In the genomic region with DNA sequence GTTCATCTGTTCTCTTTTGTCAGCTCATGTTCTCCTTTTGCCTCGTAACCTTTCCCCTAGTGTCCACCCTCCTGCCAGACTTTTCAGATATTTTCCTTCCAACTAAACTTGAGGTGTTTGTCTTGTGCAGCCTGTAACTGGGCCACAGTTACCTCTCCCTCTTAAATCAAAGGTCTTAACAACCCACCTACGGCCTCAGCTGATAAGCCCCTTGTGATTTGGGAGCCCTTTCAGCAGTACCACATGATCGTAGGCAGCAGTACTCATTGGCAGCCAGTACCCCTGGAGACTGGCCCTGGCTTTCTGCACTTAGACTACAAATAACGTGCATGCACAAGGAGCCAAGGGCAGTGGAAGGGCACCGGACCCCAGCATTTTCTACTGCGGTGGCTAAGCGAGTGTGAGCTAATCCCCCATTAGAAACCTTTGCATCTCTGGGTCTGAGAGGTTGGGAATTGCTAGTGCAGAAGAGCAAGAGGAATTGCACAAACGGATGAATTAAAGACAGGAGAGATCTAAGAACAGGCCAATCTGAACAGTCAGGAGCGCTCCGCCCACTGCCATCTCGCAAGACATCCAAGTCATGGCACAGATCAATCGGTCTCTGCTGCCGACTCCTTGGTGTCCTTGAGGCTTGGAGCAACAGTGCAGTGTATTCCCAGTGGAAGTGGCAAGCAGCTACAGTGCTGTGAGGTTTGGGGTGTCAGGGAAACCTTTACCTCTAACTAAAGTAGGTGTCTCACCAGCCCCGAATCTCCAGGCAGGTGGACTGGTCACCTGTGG, we compare ENCODE assay signal across 13 mouse cellular contexts. TPM values are rescaled to one million over a fixed set of nuclear protein-coding genes. Genes with fewer than 3 reads are reported as not detected.
DNase-seq lines count a peak whose midpoint lies in the region; ATAC-seq and TF ChIP-seq lines count a peak whose summit lies in the region.
"Had no signal": no experiment of that assay in that cellular context is flagged by ENCODE, and none has a peak within 500 bp of the region (broad histone marks: within the 10 kb centered on the region; RNA-seq: fewer than 3 reads in every experiment).

No protein-coding gene starts in this region.

- H3K36me3 ChIP-seq in liver, adult 2 months (ENCODE audit: control insufficient read depth, insufficient read depth, low read length), result peaks cover 19% of the 10 kb centered on the region; the same call in 1 of the 2 replicates
- H3K36me3 ChIP-seq in heart, embryonic 12.5 days, result peaks cover 33% of the 10 kb centered on the region

- intact Hi-C loops in gastrocnemius, adult 2 months (cut with DNase I), result no loop called here
- intact Hi-C loops in gastrocnemius, postnatal 14 days (cut with DNase I; ENCODE audit: low total_unique reads), result no loop called here

- no peak for TF ChIP-seq CTCF in gastrocnemius, adult 2 months (IDR thresholded peaks at IDR 0.05)
- no peak for TF ChIP-seq CTCF in liver, adult 2 months (IDR thresholded peaks at IDR 0.05; ENCODE audit: low read depth, low read length)

- H3K4me1 ChIP-seq in liver, adult 2 months (ENCODE audit: control insufficient read depth, insufficient read depth, low read length), result peaks cover 6% of the 10 kb centered on the region
- peaks cover 28% of the 10 kb centered on the region for H3K4me1 ChIP-seq in heart, embryonic 12.5 days (replicated peaks)

- no peaks in the 10 kb centered on the region for H3K27me3 ChIP-seq in liver, adult 2 months (ENCODE audit: control insufficient read depth, insufficient read depth, low read length)
- H3K27me3 ChIP-seq in heart, embryonic 12.5 days (replicated peaks), result no peaks in the 10 kb centered on the region

- peak overlapping the region; percentile 97 for H3K4me3 ChIP-seq in gastrocnemius, adult 2 months
- H3K4me3 ChIP-seq in liver, adult 2 months (ENCODE audit: insufficient read depth, low read depth, low read length), result no peak overlapping the region; the same call in 1 of the 2 replicates
- H3K4me3 ChIP-seq in heart, embryonic 12.5 days, result no peak overlapping the region; the same call in 1 of the 2 replicates
- H3K4me3 ChIP-seq: limb, embryonic 10.5 days had no signal

- H3K9me3 ChIP-seq in heart, embryonic 12.5 days (replicated peaks), result no peaks in the 10 kb centered on the region
- H3K9me3 ChIP-seq: limb, embryonic 10.5 days had no signal

- peak overlapping the region; percentile 42 for H3K4me2 ChIP-seq in heart, embryonic 12.5 days

- H3K79me2 ChIP-seq in liver, adult 2 months (ENCODE audit: control insufficient read depth, insufficient read depth, low read length), result peaks cover 17% of the 10 kb centered on the region; the same call in 1 of the 2 replicates

- WGBS in liver, adult 2 months, result 38% methylated on average over 14 of the region's 14 CpGs
- WGBS in heart, embryonic 12.5 days, result 61% methylated on average over 14 of the region's 14 CpGs

- H3K27ac ChIP-seq in gastrocnemius, adult 2 months, result peak overlapping the region; percentile 97
- peak overlapping the region; percentile 90 for H3K27ac ChIP-seq in liver, adult 2 months (replicated peaks; ENCODE audit: insufficient read depth, low read depth, low read length)
- H3K27ac ChIP-seq in heart, embryonic 12.5 days (ENCODE audit: poor library complexity, severe bottlenecking), result peak overlapping the region; percentile 88
- H3K27ac ChIP-seq: kidney, postnatal 0 days; limb, embryonic 10.5 days had no signal

- H3K9ac ChIP-seq in liver, adult 2 months (ENCODE audit: low read depth, low read length), result peak overlapping the region; percentile 19
- H3K9ac ChIP-seq in heart, embryonic 12.5 days, result peak overlapping the region; percentile 47

- TF ChIP-seq POLR2A in liver, adult 2 months (IDR thresholded peaks at IDR 0.05; ENCODE audit: extremely low read depth, insufficient read depth, low read length), result no peak

- ATAC-seq in heart, embryonic 12.5 days (ENCODE audit: insufficient number of reproducible peaks, low FRiP score), result no peak
- ATAC-seq: forebrain, embryonic 14.5 days had no signal

- peak; percentile 73 for DNase-seq in gastrocnemius, adult 2 months
- no peak for DNase-seq in gastrocnemius, postnatal 14 days
- DNase-seq in liver, adult 2 months (ENCODE audit: extremely low read depth, low read depth, low spot score), result peak; percentile 89
- DNase-seq in liver, result no peak
- DNase-seq in skeletal muscle tissue, adult 2 months (ENCODE audit: low read depth, low spot score), result peak; percentile 56
- no peak for DNase-seq in ovary, adult 18-20 months (ENCODE audit: low spot score)
- DNase-seq in left cerebral cortex, adult 18-20 months (ENCODE audit: low spot score in 2 of 2), result no peak
- DNase-seq: embryo, embryonic 11 days; lung, postnatal 4 days had no signal

RNA-seq across cellular contexts. Expression of a gene that starts 3.0 kb away (rescaled TPM):
- 100 to 1,000 TPM; 112 to 209 TPM for total RNA-seq in gastrocnemius, adult 2 months (2021)
- total RNA-seq in gastrocnemius, postnatal 14 days (2021), result 100 to 1,000 TPM; 133 to 200 TPM
- total RNA-seq in liver, adult 2 months (2014; rRNA removed), result 176 and 218 TPM in 2 replicates
- 249 and 286 TPM in 2 replicates for polyA plus RNA-seq in liver, adult 2 months (2012; rRNA removed)
- polyA plus RNA-seq in heart, embryonic 12.5 days (2016; fragmentation: Nextera tagmentation; extraction: Ambion mirVana), result 209 and 215 TPM in 2 replicates
- total RNA-seq in left cerebral cortex, adult 18-20 months (2021), result 10 to 100 TPM; 28.0 to 28.7 TPM

RNA-seq across cellular contexts. Expression of a gene that starts 13.5 kb away (rescaled TPM):
- total RNA-seq in gastrocnemius, adult 2 months (2021), result 1 to 10 TPM; 1.4 to 2.2 TPM
- total RNA-seq in gastrocnemius, postnatal 14 days (2021), result under 1 TPM; 0.76 to 0.89 TPM
- 0.74 and 1.2 TPM in 2 replicates for total RNA-seq in liver, adult 2 months (2014; rRNA removed)
- 1.7 and 2.4 TPM in 2 replicates for polyA plus RNA-seq in liver, adult 2 months (2012; rRNA removed)
- polyA plus RNA-seq in heart, embryonic 12.5 days (2016; fragmentation: Nextera tagmentation; extraction: Ambion mirVana), result 2.3 and 2.4 TPM in 2 replicates
- 10 to 100 TPM; 10.0 to 10.1 TPM for total RNA-seq in left cerebral cortex, adult 18-20 months (2021)

RNA-seq across cellular contexts. Expression of a gene that starts 15.0 kb away (rescaled TPM):
- total RNA-seq in gastrocnemius, adult 2 months (2021), result 10 to 100 TPM; 51.9 TPM
- total RNA-seq in gastrocnemius, postnatal 14 days (2021), result 10 to 100 TPM; 48.2 to 51.5 TPM
- 17.3 and 20.7 TPM in 2 replicates for total RNA-seq in liver, adult 2 months (2014; rRNA removed)
- 32.7 and 37.6 TPM in 2 replicates for polyA plus RNA-seq in liver, adult 2 months (2012; rRNA removed)
- polyA plus RNA-seq in heart, embryonic 12.5 days (2016; fragmentation: Nextera tagmentation; extraction: Ambion mirVana), result 246 and 247 TPM in 2 replicates
- total RNA-seq in left cerebral cortex, adult 18-20 months (2021), result 100 to 1,000 TPM; 129 to 133 TPM

RNA-seq across cellular contexts. Expression of a gene that starts 40.7 kb away (rescaled TPM):
- 10 to 100 TPM; 11.4 to 16.5 TPM for total RNA-seq in gastrocnemius, adult 2 months (2021)
- total RNA-seq in gastrocnemius, postnatal 14 days (2021), result 10 to 100 TPM in 1 of 2 experiments, 1 to 10 TPM in 1; 8.5 to 10.2 TPM
- 5.6 and 6.7 TPM in 2 replicates for total RNA-seq in liver, adult 2 months (2014; rRNA removed)
- polyA plus RNA-seq in liver, adult 2 months (2012; rRNA removed), result 21.6 and 33.3 TPM in 2 replicates
- 22.2 and 22.5 TPM in 2 replicates for polyA plus RNA-seq in heart, embryonic 12.5 days (2016; fragmentation: Nextera tagmentation; extraction: Ambion mirVana)
- total RNA-seq in left cerebral cortex, adult 18-20 months (2021), result 10 to 100 TPM; 32.5 to 34.3 TPM

RNA-seq across cellular contexts. Expression of a gene that starts 40.8 kb away (rescaled TPM):
- 10 to 100 TPM; 50.8 to 56.3 TPM for total RNA-seq in gastrocnemius, adult 2 months (2021)
- total RNA-seq in gastrocnemius, postnatal 14 days (2021), result 10 to 100 TPM; 44.6 TPM
- 9.2 and 11.9 TPM in 2 replicates for total RNA-seq in liver, adult 2 months (2014; rRNA removed)
- polyA plus RNA-seq in liver, adult 2 months (2012; rRNA removed), result 25.8 and 26.6 TPM in 2 replicates
- polyA plus RNA-seq in heart, embryonic 12.5 days (2016; fragmentation: Nextera tagmentation; extraction: Ambion mirVana), result 71.9 and 73.7 TPM in 2 replicates
- 10 to 100 TPM; 69.6 to 70.1 TPM for total RNA-seq in left cerebral cortex, adult 18-20 months (2021)

Comparison
In these comparisons a context has a peak if more than half of its experiments do, and no peak if none do; other contexts are left out.
1. DNase-seq: peak in gastrocnemius, adult 2 months (single experiment), liver, adult 2 months (single experiment) and skeletal muscle tissue, adult 2 months (single experiment); none in gastrocnemius, postnatal 14 days (single experiment), liver (single experiment), ovary, adult 18-20 months (single experiment) and left cerebral cortex, adult 18-20 months (0 of 2).
2. Peak in every context shown above with its lines, with median percentiles within 50 percentile points of each other: H3K27ac ChIP-seq.